Mouse (Mus musculus): ENCODE measurements around the gene Ripply3.
A peak's percentile ranks its signal among the peaks of the same experiment; 100 is the strongest.

GRCm38 (mm10) chr16:94312663-94313228 lies 15.5 kb upstream of the Ripply3 start:
- TF ChIP-seq CTCF (IDR thresholded peaks at IDR 0.05; ENCODE audit: extremely low read depth, insufficient read depth, low read length) (no peak), POLR2A (IDR thresholded peaks at IDR 0.05; ENCODE audit: extremely low read depth, insufficient read depth, low read length) (peak; percentile 81)
